ENCODE assay signal across 19 mouse cellular contexts in the genomic region with DNA sequence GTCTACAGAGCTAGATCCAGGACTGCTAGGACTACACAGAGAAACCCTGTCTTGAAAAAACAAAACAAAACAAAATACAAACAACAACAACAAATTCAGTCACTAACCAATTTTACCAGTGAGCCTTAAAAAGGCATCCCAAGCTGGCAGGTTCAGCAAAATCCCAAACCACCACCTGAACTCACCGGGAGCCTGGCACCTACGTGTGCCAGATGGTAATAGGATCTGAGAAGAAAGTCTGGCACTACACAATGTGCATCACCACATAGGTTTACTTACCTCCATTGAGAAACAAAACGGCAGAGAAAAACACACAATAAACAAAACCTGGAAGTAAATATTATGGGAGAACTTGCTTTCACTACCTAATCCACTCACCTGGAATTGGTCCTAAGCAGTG.
DNase-seq lines count a peak whose midpoint lies in the region; ATAC-seq lines count a peak whose summit lies in the region.
"Had no signal": no experiment of that assay in that cellular context is flagged by ENCODE, and none has a peak within 500 bp of the region (broad histone marks: within the 10 kb centered on the region; RNA-seq: fewer than 3 reads in every experiment).

No protein-coding gene starts in this region.

- H3K27me3 ChIP-seq in midbrain, embryonic 16.5 days (ENCODE audit: control insufficient read depth, insufficient read depth, low read depth, low read length) = no peaks in the 10 kb centered on the region
- H3K27me3 ChIP-seq: embryonic facial prominence, embryonic 15.5 days; intestine, embryonic 15.5 days had no signal

- no peak overlapping the region for H3K9ac ChIP-seq in midbrain, embryonic 16.5 days (ENCODE audit: low read depth, low read length)
- H3K9ac ChIP-seq: embryonic facial prominence, embryonic 15.5 days; hindbrain, embryonic 14.5 days; intestine, embryonic 15.5 days had no signal

- H3K4me1 ChIP-seq in midbrain, embryonic 16.5 days (ENCODE audit: control insufficient read depth, insufficient read depth, low read length) = no peaks in the 10 kb centered on the region
- H3K4me1 ChIP-seq: embryonic facial prominence, embryonic 15.5 days; forebrain, embryonic 10.5 days; intestine, embryonic 15.5 days had no signal

- no peaks in the 10 kb centered on the region for H3K9me3 ChIP-seq in midbrain, embryonic 16.5 days (replicated peaks; ENCODE audit: control insufficient read depth, low read length, poor library complexity, severe bottlenecking)
- H3K9me3 ChIP-seq: embryonic facial prominence, embryonic 15.5 days; forebrain, embryonic 10.5 days; intestine, embryonic 15.5 days had no signal

- H3K36me3 ChIP-seq in midbrain, embryonic 16.5 days (ENCODE audit: control insufficient read depth, insufficient read depth, low read length) = no peaks in the 10 kb centered on the region
- H3K36me3 ChIP-seq: embryonic facial prominence, embryonic 15.5 days; forebrain, embryonic 10.5 days; intestine, embryonic 15.5 days had no signal

- H3K27ac ChIP-seq in midbrain, embryonic 16.5 days (ENCODE audit: low read length) = no peak overlapping the region
- H3K27ac ChIP-seq: embryonic facial prominence, embryonic 15.5 days; forebrain, embryonic 10.5 days; hindbrain, embryonic 14.5 days; intestine, embryonic 15.5 days had no signal

- ATAC-seq in midbrain, embryonic 16.5 days = no peak
- ATAC-seq: forebrain, embryonic 14.5 days; intestine, embryonic 15.5 days had no signal

- intact Hi-C loops in heart, postnatal 25 days (cut with DNase I) = no loop called here

- 92% methylated on average over 3 of the region's 3 CpGs for whole genome bisulfite sequencing in midbrain, embryonic 16.5 days

- peak; percentile 92 for DNase-seq in brain, adult 2 months (ENCODE audit: low read depth, low spot score)
- peak; percentile 79 to 84 for DNase-seq in cerebellum, adult 18-20 months
- peak; percentile 87 for DNase-seq in cerebellum, adult 9-11 months
- DNase-seq in cerebellum, postnatal 36 days = peak; percentile 77
- no peak for DNase-seq in heart, postnatal 25 days (ENCODE audit: low spot score)
- DNase-seq in adrenal gland, postnatal 10 days = no peak
- DNase-seq: adrenal gland, postnatal 14 days; embryo, embryonic 11 days; gastrocnemius, postnatal 36 days; heart, adult 11 months; heart, postnatal 10 days; kidney, adult 18-20 months had no signal

- H3K4me2 ChIP-seq in midbrain, embryonic 16.5 days (ENCODE audit: low read length) = no peak overlapping the region
- H3K4me2 ChIP-seq: embryonic facial prominence, embryonic 15.5 days; hindbrain, embryonic 14.5 days; intestine, embryonic 15.5 days had no signal

- H3K4me3 ChIP-seq in midbrain, embryonic 16.5 days (ENCODE audit: low read depth, low read length) = no peak overlapping the region
- H3K4me3 ChIP-seq: embryonic facial prominence, embryonic 15.5 days; erythroblast, embryonic 14.5 days; forebrain, embryonic 10.5 days; intestine, embryonic 15.5 days had no signal

Comparison
In these comparisons a context has a peak if more than half of its experiments do, and no peak if none do; other contexts are left out.
1. DNase-seq: peak in brain, adult 2 months (single experiment), cerebellum, adult 18-20 months (2 of 2), cerebellum, adult 9-11 months (single experiment) and cerebellum, postnatal 36 days (2 of 2); none in heart, postnatal 25 days (single experiment) and adrenal gland, postnatal 10 days (single experiment).